Mouse (Mus musculus) CD4-positive helper T cell, adult 2 months (primary cell): ENCODE data around the gene Pdcd4.

Source experiments
- DNase-seq: peaks from one replicate; pipeline ENCODE4 v3.0.0-alpha.2; 2012; ENCODE audit warnings: low read depth, missing footprints, low spot score

Pdcd4 gene

GRCm38 (mm10) chr19:53871502-53871901 lies 20.5 kb upstream of the Pdcd4 start:
- peak; percentile 34 for DNase-seq

GRCm38 (mm10) chr19:53872994-53873713 lies 18.9 kb upstream of the Pdcd4 start:
- DNase-seq: no peak

- no peak for DNase-seq
Measured at GRCm38 (mm10) chr19:53875246-53875645, 16.8 kb upstream of the Pdcd4 start.

- DNase-seq: no peak
Measured at GRCm38 (mm10) chr19:53877779-53878178, 14.3 kb upstream of the Pdcd4 start.

- no peak for DNase-seq
Measured at GRCm38 (mm10) chr19:53880460-53880859, 11.6 kb upstream of the Pdcd4 start.

- DNase-seq: no peak
Measured at GRCm38 (mm10) chr19:53881786-53882185, 10.2 kb upstream of the Pdcd4 start.

GRCm38 (mm10) chr19:53885450-53885849 lies 6.6 kb upstream of the Pdcd4 start:
- DNase-seq: no peak

GRCm38 (mm10) chr19:53886576-53887370 lies 5.3 kb upstream of the Pdcd4 start:
- no peak for DNase-seq

- no peak for DNase-seq
Measured at GRCm38 (mm10) chr19:53887822-53888221, 4.2 kb upstream of the Pdcd4 start.

- peak; percentile 47 for DNase-seq
Measured at GRCm38 (mm10) chr19:53888331-53888730, 3.7 kb upstream of the Pdcd4 start.

GRCm38 (mm10) chr19:53889555-53889954 lies 2.5 kb upstream of the Pdcd4 start:
- DNase-seq: peak; percentile 79

- no peak for DNase-seq
Measured at GRCm38 (mm10) chr19:53890274-53890673, 1.8 kb upstream of the Pdcd4 start.

- DNase-seq: peak; percentile 83
Measured at GRCm38 (mm10) chr19:53890781-53891251, 1.2 kb upstream of the Pdcd4 start.

GRCm38 (mm10) chr19:53891569-53891968 lies 462 bp upstream of the Pdcd4 start:
- no peak for DNase-seq

- peak; percentile 47 for DNase-seq
Measured at GRCm38 (mm10) chr19:53892838-53893359, 868 bp downstream of the Pdcd4 start.

- DNase-seq: peak; percentile 84
Measured at GRCm38 (mm10) chr19:53893711-53894171, 1.7 kb downstream of the Pdcd4 start.

GRCm38 (mm10) chr19:53894538-53895121 lies 2.6 kb downstream of the Pdcd4 start:
- peak; percentile 22 for DNase-seq

- DNase-seq: no peak
Measured at GRCm38 (mm10) chr19:53898046-53898445, 6.0 kb downstream of the Pdcd4 start.

GRCm38 (mm10) chr19:53898498-53898897 lies 6.5 kb downstream of the Pdcd4 start:
- no peak for DNase-seq

GRCm38 (mm10) chr19:53898970-53899900 lies 7.2 kb downstream of the Pdcd4 start:
- peak; percentile 26 for DNase-seq
